Comparison of ENCODE assay signal across 28 mouse cellular contexts in genomic region chr1:138924282-138924681, GRCm38 (mm10). TPM values are rescaled to one million over a fixed set of nuclear protein-coding genes. Genes with fewer than 3 reads are reported as not detected.
DNase-seq lines count a peak whose midpoint lies in the region; ATAC-seq and TF ChIP-seq lines count a peak whose summit lies in the region.
"Had no signal": no experiment of that assay in that cellular context is flagged by ENCODE, and none has a peak within 500 bp of the region (broad histone marks: within the 10 kb centered on the region; RNA-seq: fewer than 3 reads in every experiment).

No protein-coding gene starts in this region.

- H3K27me3 ChIP-seq in stomach, embryonic 14.5 days (ENCODE audit: control insufficient read depth, insufficient read depth, low read length): no peaks in the 10 kb centered on the region
- no peaks in the 10 kb centered on the region for H3K27me3 ChIP-seq in stomach, postnatal 0 days (ENCODE audit: control insufficient read depth, insufficient read depth, low read length)
- H3K27me3 ChIP-seq in liver, embryonic 13.5 days: no peaks in the 10 kb centered on the region
- no peaks in the 10 kb centered on the region for H3K27me3 ChIP-seq in liver, embryonic 16.5 days (ENCODE audit: control insufficient read depth, insufficient read depth, low read depth, low read length)
- H3K27me3 ChIP-seq in forebrain, embryonic 16.5 days (replicated peaks; ENCODE audit: control insufficient read depth, insufficient read depth, low read length): no peaks in the 10 kb centered on the region
- H3K27me3 ChIP-seq: embryonic facial prominence, embryonic 13.5 days; forebrain, embryonic 12.5 days; forebrain, embryonic 15.5 days; heart, embryonic 12.5 days; heart, embryonic 15.5 days had no signal

- ATAC-seq in stomach, embryonic 14.5 days (ENCODE audit: insufficient number of reproducible peaks, insufficient read depth, low FRiP score, low read depth): peak; percentile 43; the same call in 1 of the 2 replicates
- no peak for ATAC-seq in stomach, postnatal 0 days (ENCODE audit: low FRiP score, low TSS enrichment)
- peak; percentile 53 for ATAC-seq in liver, embryonic 13.5 days (ENCODE audit: low read depth)
- ATAC-seq in liver, embryonic 16.5 days (ENCODE audit: low read depth): peak; percentile 67
- ATAC-seq in forebrain, embryonic 16.5 days: no peak
- ATAC-seq: CD4-positive, CD25-positive, alpha-beta regulatory T cell, adult 4 months; forebrain, embryonic 15.5 days; hindbrain, postnatal 0 days had no signal

- H3K9ac ChIP-seq in stomach, embryonic 14.5 days (replicated peaks; ENCODE audit: low read depth, low read length): no peak overlapping the region
- no peak overlapping the region for H3K9ac ChIP-seq in stomach, postnatal 0 days (ENCODE audit: low read length)
- no peak overlapping the region for H3K9ac ChIP-seq in liver, embryonic 13.5 days
- H3K9ac ChIP-seq in liver, embryonic 16.5 days (ENCODE audit: low read depth, low read length): no peak overlapping the region
- no peak overlapping the region for H3K9ac ChIP-seq in forebrain, embryonic 16.5 days (replicated peaks; ENCODE audit: low read depth, low read length)
- H3K9ac ChIP-seq: embryonic facial prominence, embryonic 13.5 days; forebrain, embryonic 12.5 days; forebrain, embryonic 15.5 days; heart, embryonic 12.5 days; heart, embryonic 15.5 days; hindbrain, embryonic 14.5 days had no signal

- H3K4me1 ChIP-seq in stomach, embryonic 14.5 days (ENCODE audit: control insufficient read depth, insufficient read depth, low read length): peaks cover 4% of the 10 kb centered on the region; the same call in 1 of the 2 replicates
- peaks cover 3% of the 10 kb centered on the region; the same call in 1 of the 2 replicates for H3K4me1 ChIP-seq in stomach, postnatal 0 days (replicated peaks; ENCODE audit: control insufficient read depth, insufficient read depth)
- H3K4me1 ChIP-seq in liver, embryonic 13.5 days (replicated peaks): peaks cover 12% of the 10 kb centered on the region
- no peaks in the 10 kb centered on the region for H3K4me1 ChIP-seq in liver, embryonic 16.5 days (ENCODE audit: control insufficient read depth, low read depth, low read length)
- 0 out of 2 replicates have a peak, but pooled peaks cover 3% of the 10 kb centered on the region for H3K4me1 ChIP-seq in forebrain, embryonic 16.5 days (replicated peaks; ENCODE audit: control insufficient read depth, insufficient read depth, low read length)
- H3K4me1 ChIP-seq: embryonic facial prominence, embryonic 10.5 days; embryonic facial prominence, embryonic 13.5 days; forebrain, embryonic 12.5 days; forebrain, embryonic 15.5 days had no signal

- TF ChIP-seq CTCF in stomach, postnatal 0 days (IDR thresholded peaks at IDR 0.05; ENCODE audit: low read depth): no peak

- no peak for DNase-seq in stomach, postnatal 0 days (ENCODE audit: low spot score)
- DNase-seq in liver, embryonic 13.5 days: no peak
- DNase-seq in right cerebral cortex, postnatal 25 days: no peak
- DNase-seq in spleen, postnatal 10 days (ENCODE audit: low spot score in 2 of 2): no peak
- DNase-seq: adrenal gland, adult 2 months; adrenal gland, postnatal 14 days; cerebellum, adult 11-12 months; cerebellum, adult 8-10 months; cerebellum, postnatal 10 days; cerebellum, postnatal 36 days; embryo, embryonic 11 days; gastrocnemius, postnatal 10 days; heart, adult 18-20 months; heart, postnatal 10 days; heart, postnatal 4 days had no signal

- H3K36me3 ChIP-seq in stomach, embryonic 14.5 days (ENCODE audit: control insufficient read depth, insufficient read depth, low read length): no peaks in the 10 kb centered on the region
- no peaks in the 10 kb centered on the region for H3K36me3 ChIP-seq in stomach, postnatal 0 days (ENCODE audit: control insufficient read depth, insufficient read depth, low read length)
- no peaks in the 10 kb centered on the region for H3K36me3 ChIP-seq in liver, embryonic 13.5 days
- H3K36me3 ChIP-seq in liver, embryonic 16.5 days (ENCODE audit: control insufficient read depth, insufficient read depth): no peaks in the 10 kb centered on the region
- H3K36me3 ChIP-seq in forebrain, embryonic 16.5 days (ENCODE audit: control insufficient read depth, insufficient read depth): no peaks in the 10 kb centered on the region
- H3K36me3 ChIP-seq: embryonic facial prominence, embryonic 10.5 days; embryonic facial prominence, embryonic 13.5 days; forebrain, embryonic 12.5 days; forebrain, embryonic 15.5 days; heart, embryonic 12.5 days; heart, embryonic 15.5 days had no signal

- H3K9me3 ChIP-seq in stomach, embryonic 14.5 days (ENCODE audit: control insufficient read depth, low read depth, low read length): no peaks in the 10 kb centered on the region
- H3K9me3 ChIP-seq in stomach, postnatal 0 days (ENCODE audit: control insufficient read depth, low read length): no peaks in the 10 kb centered on the region
- H3K9me3 ChIP-seq in liver, embryonic 13.5 days (replicated peaks): no peaks in the 10 kb centered on the region
- H3K9me3 ChIP-seq in liver, embryonic 16.5 days (replicated peaks; ENCODE audit: control insufficient read depth, low read length): no peaks in the 10 kb centered on the region
- H3K9me3 ChIP-seq in forebrain, embryonic 16.5 days (ENCODE audit: control insufficient read depth, low read length): no peaks in the 10 kb centered on the region
- H3K9me3 ChIP-seq: embryonic facial prominence, embryonic 10.5 days; embryonic facial prominence, embryonic 13.5 days; forebrain, embryonic 12.5 days; forebrain, embryonic 15.5 days; heart, embryonic 12.5 days; heart, embryonic 15.5 days had no signal

- no peak overlapping the region for H3K4me3 ChIP-seq in stomach, embryonic 14.5 days (ENCODE audit: low read depth, low read length)
- H3K4me3 ChIP-seq in stomach, postnatal 0 days (ENCODE audit: low read depth, low read length): no peak overlapping the region
- no peak overlapping the region for H3K4me3 ChIP-seq in liver, embryonic 13.5 days (replicated peaks)
- H3K4me3 ChIP-seq in liver, embryonic 16.5 days (ENCODE audit: low read depth, low read length): no peak overlapping the region
- no peak overlapping the region for H3K4me3 ChIP-seq in forebrain, embryonic 16.5 days (replicated peaks; ENCODE audit: low read length)
- H3K4me3 ChIP-seq: embryonic facial prominence, embryonic 10.5 days; embryonic facial prominence, embryonic 13.5 days; erythroblast, embryonic 14.5 days; forebrain, embryonic 12.5 days; forebrain, embryonic 15.5 days; heart, embryonic 12.5 days; heart, embryonic 15.5 days had no signal

- no peak for TF ChIP-seq EP300 in stomach, postnatal 0 days (optimal IDR thresholded peaks at IDR 0.05)

- H3K4me2 ChIP-seq in stomach, embryonic 14.5 days (replicated peaks; ENCODE audit: low read depth, low read length): no peak overlapping the region
- H3K4me2 ChIP-seq in stomach, postnatal 0 days (replicated peaks; ENCODE audit: low read depth): no peak overlapping the region
- no peak overlapping the region for H3K4me2 ChIP-seq in liver, embryonic 13.5 days
- no peak overlapping the region for H3K4me2 ChIP-seq in liver, embryonic 16.5 days (ENCODE audit: low read depth, low read length)
- H3K4me2 ChIP-seq in forebrain, embryonic 16.5 days (ENCODE audit: low read length): no peak overlapping the region
- H3K4me2 ChIP-seq: embryonic facial prominence, embryonic 13.5 days; forebrain, embryonic 12.5 days; forebrain, embryonic 15.5 days; heart, embryonic 12.5 days; heart, embryonic 15.5 days; hindbrain, embryonic 14.5 days had no signal

- WGBS in stomach, embryonic 14.5 days: 64% methylated on average over 2 of the region's 2 CpGs
- 65% methylated on average over 2 of the region's 2 CpGs for WGBS in stomach, postnatal 0 days
- 56% methylated on average over 2 of the region's 2 CpGs for WGBS in liver, embryonic 13.5 days (ENCODE audit: insufficient replicate concordance)
- 47% methylated on average over 2 of the region's 2 CpGs for WGBS in liver, embryonic 16.5 days (ENCODE audit: insufficient replicate concordance)
- WGBS in forebrain, embryonic 16.5 days: 87% methylated on average over 2 of the region's 2 CpGs

- H3K27ac ChIP-seq in stomach, embryonic 14.5 days (ENCODE audit: low read length): no peak overlapping the region
- H3K27ac ChIP-seq in stomach, postnatal 0 days (replicated peaks): no peak overlapping the region
- no peak overlapping the region for H3K27ac ChIP-seq in liver, embryonic 13.5 days
- no peak overlapping the region for H3K27ac ChIP-seq in liver, embryonic 16.5 days (ENCODE audit: low read length)
- H3K27ac ChIP-seq in forebrain, embryonic 16.5 days (ENCODE audit: low read length): no peak overlapping the region
- H3K27ac ChIP-seq: embryonic facial prominence, embryonic 10.5 days; embryonic facial prominence, embryonic 13.5 days; forebrain, embryonic 12.5 days; forebrain, embryonic 15.5 days; heart, embryonic 15.5 days; hindbrain, embryonic 14.5 days; hindbrain, postnatal 0 days had no signal

RNA-seq across cellular contexts. Expression of gene Dennd1b, which starts 39.0 kb away (rescaled TPM):
- 12.8 and 13.2 TPM in 2 replicates for polyA plus RNA-seq in stomach, embryonic 14.5 days (2014; fragmentation: Nextera tagmentation; extraction: Ambion mirVana)
- 10.4 and 10.7 TPM in 2 replicates for polyA plus RNA-seq in stomach, postnatal 0 days (2015; fragmentation: Nextera tagmentation; extraction: Ambion mirVana)
- 2.9 and 3.5 TPM in 2 replicates for polyA plus RNA-seq in liver, embryonic 13.5 days (2015; fragmentation: Nextera tagmentation; extraction: Ambion mirVana)
- 1.8 and 3.1 TPM in 2 replicates for polyA plus RNA-seq in liver, embryonic 16.5 days (2015; fragmentation: Nextera tagmentation; extraction: Ambion mirVana)
- polyA plus RNA-seq in forebrain, embryonic 16.5 days (2015; fragmentation: Nextera tagmentation; extraction: Ambion mirVana): 7.5 and 9.3 TPM in 2 replicates
- polyA plus RNA-seq: erythroblast, embryonic 14.5 days had no signal

Comparison
In these comparisons a context has a peak if more than half of its experiments do, and no peak if none do; other contexts are left out.
1. ATAC-seq: peak in stomach, embryonic 14.5 days (single experiment), liver, embryonic 13.5 days (single experiment) and liver, embryonic 16.5 days (single experiment); none in stomach, postnatal 0 days (single experiment) and forebrain, embryonic 16.5 days (single experiment).